Mouse (Mus musculus) hindbrain, embryonic 11.5 days (tissue): ENCODE results near the gene Ereg. TPM values are rescaled to one million over a fixed set of nuclear protein-coding genes. Genes with fewer than 3 reads are reported as not detected.

Experiments
- ATAC-seq: fragments of 200-750 bp; cut with Nextera tagmentation; 2 replicates; pipeline ENCODE4 v1.8.0; 2017; ENCODE audit warnings: mild to moderate bottlenecking, moderate TSS enrichment, moderate library complexity; ENCODE audit not compliant: low FRiP score
- DNase-seq: peaks from one replicate; pipeline ENCODE4 v3.0.0-alpha.2; 2015; ENCODE audit warnings: low spot score
- H3K27ac ChIP-seq: fragments of 300-500 bp; sonication (generic); 2 replicates; pipeline ENCODE4 v1.5.1; 2014; ENCODE audit warnings: mild to moderate bottlenecking, low read depth, low read length
- H3K27me3 ChIP-seq: fragments of 300-500 bp; sonication (generic); 2 replicates; pipeline ENCODE4 v1.6.1; 2014; ENCODE audit warnings: mild to moderate bottlenecking, low read length, moderate library complexity, mixed read lengths; ENCODE audit not compliant: control insufficient read depth, insufficient read depth
- H3K36me3 ChIP-seq: fragments of 300-500 bp; sonication (generic); 2 replicates; pipeline ENCODE4 v1.6.1; 2014; ENCODE audit warnings: mild to moderate bottlenecking, low read length, moderate library complexity, mixed read lengths; ENCODE audit not compliant: control insufficient read depth, insufficient read depth
- H3K4me1 ChIP-seq: fragments of 300-500 bp; sonication (generic); replicated peaks from 2 replicates; pipeline ENCODE4 v1.6.1; 2014; ENCODE audit warnings: low read length, mixed read lengths; ENCODE audit not compliant: control insufficient read depth, insufficient read depth
- H3K4me2 ChIP-seq: fragments of 300-500 bp; sonication (generic); replicated peaks from 2 replicates; pipeline ENCODE4 v1.6.1; 2014; ENCODE audit warnings: mild to moderate bottlenecking, low read depth, low read length
- H3K4me3 ChIP-seq: fragments of 300-500 bp; sonication (generic); 2 replicates; pipeline ENCODE4 v1.5.1; 2014; ENCODE audit warnings: low read depth, low read length
- H3K9ac ChIP-seq: fragments of 300-500 bp; sonication (generic); 2 replicates; pipeline ENCODE4 v1.6.1; 2014; ENCODE audit warnings: low read depth, low read length
- H3K9me3 ChIP-seq: fragments of 300-500 bp; sonication (generic); 2 replicates; pipeline ENCODE4 v1.6.1; 2016; ENCODE audit warnings: low read length; ENCODE audit not compliant: control insufficient read depth
- WGBS: fragments of 180-500 bp; shearing (Covaris S2); extraction: QIAGEN DNeasy Blood & Tissue Kit; methylation state at CpG from one replicate; pipeline ENCODE4 v1.1.7; 2014; 5-methylcytosine and 5-hydroxymethylcytosine counted together
- polyA plus RNA-seq: library from polyadenylated mRNA; unstranded; fragments of >200 nt; fragmentation: Nextera tagmentation; extraction: Ambion mirVana; gene quantifications from 2 replicates; pipeline ENCODE4 v1.2.1, GENCODE M21; 2014

Ereg gene
- polyA plus RNA-seq, 1 experiment from 2014 or later, result not detected

DNA sequence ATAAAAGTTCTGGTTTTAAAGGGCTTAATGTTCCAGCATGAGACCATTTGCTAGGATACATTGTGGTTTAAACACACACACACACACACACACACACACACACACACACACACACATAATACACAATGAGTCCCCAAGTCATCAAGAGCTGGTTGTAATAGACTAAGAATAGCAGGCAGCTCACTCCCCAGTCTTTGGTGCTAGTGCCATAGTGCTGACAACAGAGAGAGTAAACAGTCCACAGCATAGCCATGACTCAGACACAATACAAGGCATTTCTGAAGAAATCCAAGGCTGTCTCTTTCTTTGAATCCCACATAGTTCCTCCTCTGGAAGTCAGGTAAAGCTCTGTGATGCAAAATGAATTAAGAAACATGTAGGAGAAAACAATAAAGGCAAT is 44.2 kb downstream of the Ereg start:
- Histone ChIP-seq H3K4me1 (no peaks in the 10 kb centered on the region), H3K4me3 (no peak overlapping the region)

DNA sequence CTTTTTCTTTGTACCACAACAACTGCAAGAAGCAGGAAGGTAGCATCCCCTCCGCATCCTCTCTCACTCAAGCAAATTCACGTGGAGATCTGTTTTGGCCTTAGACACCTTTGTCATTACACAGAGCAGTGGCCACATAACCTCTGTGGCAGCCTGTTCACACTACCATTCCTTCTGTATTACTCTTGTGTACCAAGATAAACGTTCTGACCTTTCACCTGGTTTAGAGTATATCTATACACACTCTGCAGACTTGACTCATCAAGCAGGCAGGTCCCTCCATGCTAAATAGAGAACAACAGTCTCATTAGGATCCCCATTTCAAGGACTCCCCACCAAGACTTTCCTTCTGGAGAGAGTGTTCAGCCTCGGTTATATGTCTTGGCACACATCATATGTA is 49.0 kb downstream of the Ereg start:
- Histone ChIP-seq H3K4me3 (no peak overlapping the region), H3K9ac (no peak overlapping the region), H3K4me2 (no peak overlapping the region), H3K4me1 (no peaks in the 10 kb centered on the region), H3K27ac (no peak overlapping the region), H3K9me3 (no peaks in the 10 kb centered on the region), H3K27me3 (no peaks in the 10 kb centered on the region), H3K36me3 (no peaks in the 10 kb centered on the region)
- 81% methylated on average over 4 of the region's 4 CpGs for WGBS
- DNase-seq (no peak), ATAC-seq (no peak)

More for the DNA sequence above, 44.2 kb downstream of the Ereg start:
- no peaks in the 10 kb centered on the region for H3K27me3 ChIP-seq
- DNase-seq (no peak), ATAC-seq (no peak)
- H3K36me3 ChIP-seq, result no peaks in the 10 kb centered on the region
- H3K27ac ChIP-seq, result no peak overlapping the region
- no peak overlapping the region for H3K9ac ChIP-seq
- no peak overlapping the region for H3K4me2 ChIP-seq
- H3K9me3 ChIP-seq, result no peaks in the 10 kb centered on the region

DNA sequence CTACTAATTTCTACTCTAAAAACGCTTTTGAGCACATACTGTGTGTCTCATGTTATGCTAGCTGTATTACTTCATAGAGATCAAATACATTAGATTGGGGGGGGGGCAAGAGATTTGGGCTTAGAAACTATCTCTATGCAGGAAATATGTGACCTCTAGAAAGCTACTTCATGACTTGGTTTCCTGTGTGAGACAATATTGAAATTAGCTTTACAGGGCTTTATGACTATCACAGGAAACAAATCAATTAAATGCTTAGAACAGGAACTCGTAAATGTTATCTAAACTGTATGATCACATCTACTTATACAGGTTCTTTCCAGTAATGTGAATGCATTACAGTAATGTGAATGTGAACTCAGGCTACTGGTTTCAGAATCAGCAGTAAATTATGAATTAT is 49.7 kb downstream of the Ereg start:
- Histone ChIP-seq H3K27ac (no peak overlapping the region), H3K4me3 (no peak overlapping the region), H3K9me3 (no peaks in the 10 kb centered on the region), H3K9ac (no peak overlapping the region), H3K4me1 (no peaks in the 10 kb centered on the region), H3K36me3 (no peaks in the 10 kb centered on the region), H3K4me2 (no peak overlapping the region), H3K27me3 (no peaks in the 10 kb centered on the region)
- 89% methylated on average over 2 of the region's 2 CpGs for WGBS
- no peak for ATAC-seq
- no peak for DNase-seq

DNA sequence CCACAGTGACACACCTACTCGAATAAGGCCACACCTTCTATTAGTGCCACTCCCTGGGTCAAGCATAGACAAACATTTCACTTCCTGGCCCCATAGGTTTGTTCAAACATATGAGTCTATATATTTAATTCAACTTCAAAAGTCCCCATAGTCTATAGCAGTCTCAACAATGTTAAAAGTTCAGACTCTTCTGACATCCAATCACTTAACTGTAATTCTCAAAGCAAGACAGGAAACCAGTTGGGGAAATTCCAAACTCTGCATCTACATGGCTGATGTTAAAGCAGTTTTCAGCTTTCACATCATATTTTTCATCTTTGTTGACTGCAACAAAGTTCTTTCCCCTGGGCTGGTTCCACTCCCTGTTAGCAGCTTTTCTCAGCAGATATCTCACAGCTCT is 52.2 kb downstream of the Ereg start:
- Histone ChIP-seq H3K9me3 (no peaks in the 10 kb centered on the region), H3K4me1 (no peaks in the 10 kb centered on the region), H3K9ac (no peak overlapping the region), H3K4me3 (no peak overlapping the region), H3K27me3 (no peaks in the 10 kb centered on the region), H3K4me2 (no peak overlapping the region), H3K36me3 (no peaks in the 10 kb centered on the region), H3K27ac (no peak overlapping the region)
- WGBS, result 92% methylated on average over 1 of the region's 1 CpGs
- ATAC-seq (no peak), DNase-seq (no peak)

DNA sequence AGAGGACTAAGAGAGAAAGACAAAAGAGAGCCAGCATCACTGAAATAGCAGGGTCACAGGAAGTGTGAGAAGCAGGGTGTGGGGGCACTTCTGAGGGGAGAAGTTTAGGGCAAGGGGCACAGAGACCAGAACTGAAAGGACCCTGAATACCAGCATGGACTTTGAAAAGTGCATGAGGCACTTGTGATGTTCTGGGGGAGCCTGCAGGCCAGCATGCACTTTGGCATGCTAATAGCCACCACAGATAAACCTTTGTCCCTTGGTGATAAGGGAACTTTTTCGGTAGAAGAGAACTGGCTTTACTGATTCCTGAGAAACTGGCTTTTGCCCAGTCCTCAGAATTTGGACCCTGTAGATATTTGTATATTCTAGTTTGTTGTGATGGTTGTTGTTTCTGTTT is 60.5 kb downstream of the Ereg start:
- WGBS, result 62% methylated on average over 1 of the region's 1 CpGs
- Histone ChIP-seq H3K4me1 (no peaks in the 10 kb centered on the region), H3K36me3 (no peaks in the 10 kb centered on the region), H3K9ac (no peak overlapping the region), H3K27me3 (peaks cover 2% of the 10 kb centered on the region; the same call in 1 of the 2 replicates), H3K9me3 (no peaks in the 10 kb centered on the region), H3K27ac (no peak overlapping the region), H3K4me2 (no peak overlapping the region), H3K4me3 (no peak overlapping the region)
- no peak for DNase-seq
- ATAC-seq, result no peak

DNA sequence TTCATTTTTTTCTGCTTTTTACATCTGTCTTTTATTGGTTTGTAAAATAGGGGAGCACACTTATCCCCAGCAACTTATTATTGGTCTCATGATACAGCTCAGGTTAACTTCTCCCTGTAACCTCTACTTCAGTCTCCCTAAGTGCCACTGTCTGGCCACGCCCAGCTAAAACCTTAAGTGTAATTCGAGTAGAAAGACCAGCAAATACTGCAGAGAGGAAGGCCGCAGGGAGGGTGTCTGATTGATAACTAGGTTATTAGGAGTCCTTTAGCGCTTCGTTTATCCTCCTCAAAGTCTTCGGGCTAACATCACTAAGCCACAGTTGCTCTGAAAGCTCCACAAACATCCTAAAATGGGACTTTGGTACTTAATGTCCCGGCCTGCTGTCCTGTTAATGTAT is 64.5 kb downstream of the Ereg start:
- no peaks in the 10 kb centered on the region for H3K4me1 ChIP-seq
- peak overlapping the region; percentile 97 for H3K4me2 ChIP-seq
- H3K27me3 ChIP-seq, result peaks cover 8% of the 10 kb centered on the region; the same call in 1 of the 2 replicates
- no peak overlapping the region; the same call in 1 of the 2 replicates for H3K9ac ChIP-seq
- DNase-seq (no peak), ATAC-seq (peak; percentile 22)
- H3K27ac ChIP-seq, result no peak overlapping the region
- no peaks in the 10 kb centered on the region for H3K9me3 ChIP-seq
- 3% methylated on average over 7 of the region's 7 CpGs for WGBS
- H3K4me3 ChIP-seq, result peak overlapping the region; percentile 60
- H3K36me3 ChIP-seq, result no peaks in the 10 kb centered on the region

- peaks cover 8% of the 10 kb centered on the region; the same call in 1 of the 2 replicates for H3K27me3 ChIP-seq
- under 1% methylated on average over 31 of the region's 44 CpGs for WGBS
- peak; percentile 90 for ATAC-seq
Observed at GRCm38 (mm10) chr5:91139446-91139873, 65.0 kb downstream of the Ereg start, which contains the start of gene Areg. Areg (plus strand) TSS chr5:91139599.

GRCm38 (mm10) chr5:91140896-91141448 is 66.5 kb downstream of the Ereg start:
- DNase-seq (peak; percentile 5), ATAC-seq (no peak)
- no peak overlapping the region for H3K4me2 ChIP-seq
- H3K4me1 ChIP-seq, result no peaks in the 10 kb centered on the region
- H3K9ac ChIP-seq, result no peak overlapping the region
- H3K4me3 ChIP-seq, result no peak overlapping the region
- H3K36me3 ChIP-seq, result no peaks in the 10 kb centered on the region
- WGBS, result 49% methylated on average over 13 of the region's 13 CpGs
- H3K9me3 ChIP-seq, result no peaks in the 10 kb centered on the region
- no peak overlapping the region for H3K27ac ChIP-seq
- H3K27me3 ChIP-seq, result peaks cover 8% of the 10 kb centered on the region; the same call in 1 of the 2 replicates

More at GRCm38 (mm10) chr5:91139446-91139873, 65.0 kb downstream of the Ereg start, which contains the start of gene Areg:
- H3K9ac ChIP-seq, result peak within 1 kb of the TSS; percentile 47; the same call in 1 of the 2 replicates
- no peaks in the 10 kb centered on the region for H3K4me1 ChIP-seq
- H3K36me3 ChIP-seq, result no peaks in the 10 kb centered on the region
- peak within 1 kb of the TSS; percentile 97 for H3K4me2 ChIP-seq
- H3K9me3 ChIP-seq, result no peaks in the 10 kb centered on the region
- DNase-seq, result peak; percentile 73
- H3K27ac ChIP-seq, result no peak within 1 kb of the TSS
- peak within 1 kb of the TSS; percentile 60 for H3K4me3 ChIP-seq
